Mouse (Mus musculus) cortical plate, adult 2 months (tissue): ENCODE data around the gene Eif2b3. TPM values are rescaled to one million over a fixed set of nuclear protein-coding genes. Genes with fewer than 3 reads are reported as not detected.

Source experiments
- H3K27ac ChIP-seq: fragments of 200-500 bp; 2 replicates; pipeline ENCODE4 v1.5.1; 2012; ENCODE audit warnings: low read length, control low read depth, inconsistent platforms; ENCODE audit not compliant: insufficient read depth
- H3K4me1 ChIP-seq: fragments of 200-500 bp; 2 replicates; pipeline ENCODE4 v1.6.1; 2011; ENCODE audit warnings: low read length; ENCODE audit not compliant: control insufficient read depth, insufficient read depth
- H3K4me3 ChIP-seq: fragments of 200-500 bp; 2 replicates; pipeline ENCODE4 v1.5.1; 2011; ENCODE audit warnings: mild to moderate bottlenecking, low read length, control low read depth; ENCODE audit not compliant: insufficient read depth
- CTCF ChIP-seq: fragments of 200-500 bp; IDR thresholded peaks from 2 replicates; pipeline ENCODE4 v1.5.1; 2011; ENCODE audit warnings: mild to moderate bottlenecking, control low read depth, low read length; ENCODE audit not compliant: insufficient read depth; ENCODE audit errors: extremely low read depth
- POLR2A ChIP-seq: fragments of 200-500 bp; IDR thresholded peaks from 2 replicates; pipeline ENCODE4 v1.6.1; 2011; ENCODE audit warnings: mild to moderate bottlenecking, low read length, control low read depth; ENCODE audit not compliant: insufficient read depth; ENCODE audit errors: extremely low read depth
- polyA plus RNA-seq: library from polyadenylated mRNA; depleted of rRNA; stranded (reverse); fragments of >200 nt; gene quantifications from 2 replicates; pipeline ENCODE4 v1.2.3, GENCODE M21; 2012

Eif2b3 gene
- polyA plus RNA-seq, 1 experiment: 19.0 TPM

DNA sequence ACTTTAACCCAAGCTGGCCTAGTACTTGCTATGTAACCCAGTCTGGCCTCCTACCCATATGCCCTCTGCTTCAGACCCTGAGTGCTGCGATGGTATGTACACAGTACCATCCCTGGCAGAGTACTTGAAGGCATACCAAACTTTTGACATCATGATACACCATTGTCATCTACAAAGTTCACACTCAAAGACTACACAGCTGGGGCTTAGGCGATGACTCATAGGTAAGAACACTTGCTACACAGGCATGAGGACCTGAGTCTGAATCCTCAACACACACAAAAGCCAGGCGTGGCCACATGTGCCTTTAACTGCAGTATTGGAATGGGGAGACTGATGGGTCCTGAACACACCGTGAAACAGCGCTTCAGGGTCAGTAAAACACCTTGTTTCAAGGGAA lies 52.0 kb downstream of the Eif2b3 start:
- no peak overlapping the region for H3K4me3 ChIP-seq
- no peaks in the 10 kb centered on the region for H3K4me1 ChIP-seq
- TF ChIP-seq POLR2A: no peak
- TF ChIP-seq CTCF: no peak
- no peak overlapping the region for H3K27ac ChIP-seq

DNA sequence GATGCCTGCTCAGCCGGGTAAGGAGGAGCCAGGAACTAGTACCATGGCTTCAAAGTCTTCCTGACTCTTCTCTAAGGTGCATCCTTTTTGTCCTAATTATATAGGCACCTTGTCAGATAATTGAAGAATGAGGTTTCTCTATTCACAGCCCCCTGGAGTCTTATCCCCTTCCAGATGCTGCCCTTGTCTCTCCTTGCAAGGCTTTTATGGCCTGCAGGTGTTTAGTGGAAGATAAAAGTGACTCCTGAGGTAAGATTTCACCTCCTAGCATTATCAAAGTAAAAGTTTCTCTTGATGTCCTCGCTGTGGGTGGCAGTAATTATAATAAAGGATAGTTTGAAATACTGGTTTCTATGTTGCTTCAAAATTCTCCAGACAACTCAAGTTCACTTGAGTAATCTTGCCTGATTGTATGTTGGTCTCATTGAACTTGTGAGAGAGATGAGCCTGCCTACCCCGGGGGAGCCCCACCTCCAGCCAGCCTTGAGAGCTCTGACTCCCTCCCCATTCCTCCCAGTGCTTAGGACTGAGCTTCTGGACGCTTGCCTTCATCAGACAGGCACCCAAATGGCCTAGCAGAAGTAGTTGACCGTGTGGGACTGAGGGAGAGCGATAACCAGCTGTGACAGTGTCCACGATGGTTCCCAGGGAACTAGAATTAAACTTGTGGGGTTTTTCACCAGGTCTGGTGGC lies 68.9 kb downstream of the Eif2b3 start:
- no peak overlapping the region for H3K4me3 ChIP-seq
- no peak overlapping the region for H3K27ac ChIP-seq
- no peaks in the 10 kb centered on the region for H3K4me1 ChIP-seq
- TF ChIP-seq POLR2A (no peak), CTCF (no peak)

DNA sequence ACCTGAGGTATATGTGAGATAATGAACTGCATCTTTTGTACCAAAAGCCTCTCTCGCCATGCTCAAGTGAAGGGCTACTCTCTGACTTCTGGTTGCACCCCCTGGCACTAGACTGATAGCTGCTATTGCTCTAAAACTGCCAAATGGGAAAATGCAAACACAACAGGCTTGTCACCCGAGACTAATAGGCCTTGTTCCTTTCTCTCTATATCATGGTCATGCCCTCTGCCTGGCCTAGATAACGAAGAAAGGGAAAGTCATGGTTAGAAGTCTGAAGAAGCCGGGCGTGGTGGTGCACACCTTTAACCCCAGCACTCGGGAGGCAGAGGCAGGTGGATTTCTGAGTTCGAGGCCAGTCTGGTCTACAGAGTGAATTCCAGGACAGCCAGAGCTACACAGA lies 71.4 kb downstream of the Eif2b3 start:
- TF ChIP-seq CTCF: no peak
- no peak for TF ChIP-seq POLR2A
- Histone ChIP-seq H3K4me1 (no peaks in the 10 kb centered on the region), H3K4me3 (no peak overlapping the region), H3K27ac (no peak overlapping the region)

DNA sequence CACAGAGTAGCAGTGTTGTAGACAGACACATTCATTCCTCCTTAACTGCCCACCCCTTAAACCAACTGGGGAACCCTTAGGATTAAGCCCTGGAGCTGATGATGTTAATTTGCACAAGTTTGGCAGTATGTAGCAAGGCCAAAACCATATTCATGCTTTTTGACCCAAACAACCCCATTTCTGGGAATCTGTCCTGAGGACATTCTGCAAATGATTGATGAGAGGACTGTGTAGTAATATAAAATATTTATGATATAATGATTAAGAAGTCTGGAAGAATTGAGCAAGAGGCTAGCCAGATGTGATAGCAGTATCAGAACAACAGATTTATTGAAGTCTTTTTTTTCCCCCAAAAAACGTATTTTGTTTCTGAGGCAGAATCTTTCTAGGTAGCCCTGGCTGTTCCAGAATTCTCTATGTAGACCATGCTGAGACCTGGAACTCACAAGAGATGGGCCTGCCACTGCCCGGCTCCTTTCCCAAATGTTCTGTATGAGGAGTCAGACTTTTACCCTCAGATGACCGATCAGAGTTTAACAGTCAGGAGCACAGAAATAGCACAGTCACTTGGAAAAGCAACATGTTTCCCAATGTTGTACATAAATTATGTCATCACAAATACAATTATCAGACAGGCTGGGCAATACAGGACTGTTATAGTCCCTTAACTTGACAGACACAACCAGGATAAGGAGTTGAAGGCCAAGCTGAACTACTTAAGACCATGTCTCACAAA lies 75.6 kb downstream of the Eif2b3 start:
- TF ChIP-seq POLR2A: no peak
- TF ChIP-seq CTCF: no peak
- no peak overlapping the region for H3K4me3 ChIP-seq
- no peak overlapping the region for H3K27ac ChIP-seq
- H3K4me1 ChIP-seq: peaks cover 2% of the 10 kb centered on the region; the same call in 1 of the 2 replicates

DNA sequence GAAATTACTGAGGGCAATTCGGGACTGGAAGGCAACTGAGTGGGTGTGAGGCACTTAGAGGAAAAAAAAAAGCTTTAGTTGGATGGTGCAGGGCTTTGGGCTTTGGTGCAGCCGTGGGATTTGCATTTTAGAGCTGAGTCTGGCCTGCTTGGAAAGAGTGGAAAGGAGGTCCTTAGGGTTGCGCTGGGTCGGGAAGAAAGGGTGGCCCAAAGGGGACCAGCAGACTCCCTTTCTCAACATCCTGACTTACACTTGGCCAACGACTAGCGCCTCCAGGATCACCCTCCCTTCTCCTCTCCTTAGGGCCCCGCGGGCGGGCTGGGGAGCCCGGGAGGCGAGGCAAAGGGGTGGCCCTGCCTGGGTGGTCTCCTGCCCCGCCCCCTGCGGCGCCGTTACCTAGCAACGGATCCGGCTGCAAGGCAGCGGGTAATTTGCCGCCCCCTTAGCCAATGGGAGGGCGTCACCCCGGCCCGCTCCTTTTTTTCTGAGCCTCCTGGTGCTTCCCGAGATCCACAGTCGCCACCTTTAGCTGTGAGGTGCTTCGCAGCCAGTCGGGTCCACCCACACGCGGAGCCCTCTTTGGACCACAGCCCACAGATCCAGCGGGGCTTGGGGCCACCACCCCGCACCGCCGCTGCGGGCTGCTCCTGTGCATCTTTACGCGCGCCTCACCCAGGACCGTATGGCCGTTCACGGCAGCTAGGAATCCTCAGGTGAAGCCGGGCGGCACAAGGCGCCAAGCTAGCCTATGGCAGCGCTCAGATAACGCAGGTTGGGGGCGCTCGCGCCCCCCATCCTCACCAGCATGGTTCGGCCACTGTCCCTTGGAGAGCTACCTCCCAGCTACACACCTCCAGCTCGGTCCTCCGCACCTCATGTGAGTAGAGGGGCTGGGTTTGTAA lies 76.6 kb downstream of the Eif2b3 start, which contains the start of gene Ptch2:
Gene Ptch2 (plus strand): TSS at position 525 of the 902 bp plus-strand sequence.
- H3K4me3 ChIP-seq: peak within 1 kb of the TSS; percentile 33
- H3K27ac ChIP-seq: no peak within 1 kb of the TSS
- peaks cover 2% of the 10 kb centered on the region; the same call in 1 of the 2 replicates for H3K4me1 ChIP-seq
- TF ChIP-seq CTCF (no peak), POLR2A (no peak)

DNA sequence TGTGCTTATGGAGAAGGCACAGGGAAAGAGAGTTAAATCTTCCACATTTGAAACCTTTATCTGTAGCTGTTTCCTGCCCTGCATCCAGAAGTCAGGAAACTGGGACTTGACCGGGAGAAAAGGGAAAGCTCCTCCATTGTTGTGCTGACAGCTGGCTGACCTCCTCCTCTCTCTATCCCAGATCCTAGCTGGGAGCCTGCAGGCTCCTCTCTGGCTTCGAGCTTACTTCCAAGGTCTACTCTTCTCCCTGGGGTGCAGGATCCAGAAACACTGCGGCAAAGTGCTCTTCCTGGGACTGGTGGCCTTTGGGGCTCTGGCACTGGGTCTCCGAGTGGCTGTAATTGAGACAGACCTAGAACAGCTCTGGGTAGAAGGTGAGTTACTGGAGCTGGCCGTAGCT lies 77.5 kb downstream of the Eif2b3 start:
- H3K4me3 ChIP-seq: peak overlapping the region; percentile 33

DNA sequence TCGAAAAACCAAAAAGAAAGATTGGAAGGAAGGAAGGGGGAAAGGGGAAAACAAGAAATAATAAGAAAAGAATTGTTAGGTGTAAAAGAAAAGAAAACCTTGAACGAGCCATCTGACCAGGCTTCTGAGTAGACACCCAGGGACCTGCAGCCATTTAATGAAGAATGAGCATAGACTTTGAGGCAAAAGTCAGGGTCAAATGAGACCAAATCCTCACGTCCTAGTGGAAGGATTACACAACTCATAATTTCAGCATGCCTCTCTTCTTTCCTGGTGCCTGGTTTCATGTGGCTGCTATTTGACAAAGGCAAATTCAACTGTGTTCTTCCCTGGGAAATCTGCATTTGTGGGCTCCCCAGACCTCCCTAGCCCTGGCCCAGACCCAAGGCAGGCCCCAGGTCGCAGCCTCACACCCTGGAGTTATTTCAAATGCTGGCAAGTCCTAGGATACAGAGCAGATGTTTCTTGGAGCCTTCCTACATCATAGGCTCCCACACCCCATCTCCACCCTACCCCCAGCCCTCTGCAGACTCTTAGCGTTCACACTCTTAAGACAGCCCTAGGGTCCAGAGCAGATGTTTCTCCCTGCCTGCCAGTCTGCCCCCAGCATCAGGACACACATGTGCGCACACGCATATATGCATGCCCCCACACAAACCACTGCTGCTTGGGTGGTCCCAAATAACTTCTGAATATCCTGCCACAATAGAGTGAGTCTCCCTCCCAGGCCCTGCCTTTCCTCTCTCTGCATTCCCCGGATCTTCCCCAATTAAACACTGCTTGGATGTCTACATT lies 79.0 kb downstream of the Eif2b3 start:
- TF ChIP-seq POLR2A (no peak), CTCF (no peak)
- Histone ChIP-seq H3K4me3 (no peak overlapping the region), H3K4me1 (peaks cover 2% of the 10 kb centered on the region; the same call in 1 of the 2 replicates), H3K27ac (no peak overlapping the region)

More for the DNA sequence above, 77.5 kb downstream of the Eif2b3 start:
- Histone ChIP-seq H3K4me1 (peaks cover 2% of the 10 kb centered on the region; the same call in 1 of the 2 replicates), H3K27ac (no peak overlapping the region)
- no peak for TF ChIP-seq POLR2A
- TF ChIP-seq CTCF: no peak

DNA sequence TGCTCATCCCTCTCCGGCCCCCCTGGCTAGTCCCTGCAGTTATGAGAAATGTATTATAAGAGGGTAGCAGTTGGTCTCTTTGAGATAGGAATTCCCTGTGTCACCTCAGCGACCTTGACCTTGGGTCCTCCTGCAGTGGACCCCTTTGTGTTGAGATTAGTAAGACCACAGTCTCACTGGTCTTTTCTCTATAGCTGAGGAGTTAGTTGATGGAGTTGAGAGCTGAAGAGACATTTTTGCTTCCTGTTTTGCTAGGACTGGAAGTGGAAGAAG lies 79.5 kb downstream of the Eif2b3 start:
- Histone ChIP-seq H3K27ac (no peak overlapping the region), H3K4me3 (no peak overlapping the region), H3K4me1 (peaks cover 2% of the 10 kb centered on the region; the same call in 1 of the 2 replicates)
- TF ChIP-seq POLR2A: no peak

DNA sequence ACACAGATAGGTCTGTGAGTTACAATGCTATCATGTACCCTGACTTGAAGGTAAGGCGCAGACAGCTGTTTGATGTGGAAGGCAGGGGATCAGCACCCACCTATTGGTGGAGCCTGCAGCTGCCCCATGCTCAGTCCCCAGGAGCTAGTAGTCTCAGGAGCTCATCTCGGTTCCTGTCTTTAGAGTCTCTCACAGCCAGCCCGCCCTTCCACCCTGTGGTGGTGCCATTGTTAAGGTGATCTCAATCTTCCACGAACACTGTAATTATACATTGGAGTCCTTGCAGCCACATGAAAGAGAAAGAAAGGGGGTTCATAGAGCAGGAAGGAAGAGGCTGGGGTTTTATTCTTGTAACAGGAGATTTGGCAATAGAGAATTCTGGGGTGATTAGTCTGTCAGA lies 80.8 kb downstream of the Eif2b3 start:
- Histone ChIP-seq H3K27ac (no peak overlapping the region), H3K4me3 (no peak overlapping the region), H3K4me1 (peaks cover 2% of the 10 kb centered on the region; the same call in 1 of the 2 replicates)
- TF ChIP-seq CTCF: no peak
- no peak for TF ChIP-seq POLR2A
